Mouse (Mus musculus) adrenal gland (tissue): Measurements from ENCODE around the gene Gm20696.

Experiments
- intact Hi-C: fragments of 180-260 bp; cut with DNase I; formaldehyde crosslinking; loops from one replicate; pipeline ENCODE4 v1.15.1; 2025

Gm20696 gene

GRCm38 (mm10) chr6:99402941-99403340 is 263.7 kb downstream of the Gm20696 start:
- intact Hi-C loops: no loop called here

DNA sequence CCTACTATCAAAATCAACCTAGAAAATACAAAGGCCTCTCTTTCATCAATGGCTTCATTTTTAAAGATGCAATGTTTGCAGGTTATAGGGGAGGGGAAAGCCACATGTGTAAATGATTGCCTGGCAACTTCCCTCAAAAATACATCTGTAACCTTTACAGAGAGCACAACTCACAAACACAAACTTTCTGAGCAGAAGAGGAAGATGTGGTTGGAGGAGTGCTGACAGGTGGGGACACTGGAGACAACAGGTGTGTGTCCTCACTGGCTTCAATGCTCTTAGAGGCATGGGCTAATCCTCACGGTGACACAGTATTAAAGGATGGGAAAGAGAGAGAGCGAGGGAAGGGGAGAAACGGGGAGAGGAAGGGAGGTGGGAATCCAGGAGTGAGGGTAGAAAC is 264.2 kb downstream of the Gm20696 start:
- intact Hi-C loops: no loop called here

GRCm38 (mm10) chr6:99401801-99402200 is 264.8 kb downstream of the Gm20696 start:
- intact Hi-C loops: no loop called here

- intact Hi-C loops: no loop called here
Observed at GRCm38 (mm10) chr6:99401211-99401610, 265.4 kb downstream of the Gm20696 start.

GRCm38 (mm10) chr6:99395745-99396144 is 270.9 kb downstream of the Gm20696 start:
- intact Hi-C loops: no loop called here

GRCm38 (mm10) chr6:99394801-99395200 is 271.8 kb downstream of the Gm20696 start:
- intact Hi-C loops: no loop called here

DNA sequence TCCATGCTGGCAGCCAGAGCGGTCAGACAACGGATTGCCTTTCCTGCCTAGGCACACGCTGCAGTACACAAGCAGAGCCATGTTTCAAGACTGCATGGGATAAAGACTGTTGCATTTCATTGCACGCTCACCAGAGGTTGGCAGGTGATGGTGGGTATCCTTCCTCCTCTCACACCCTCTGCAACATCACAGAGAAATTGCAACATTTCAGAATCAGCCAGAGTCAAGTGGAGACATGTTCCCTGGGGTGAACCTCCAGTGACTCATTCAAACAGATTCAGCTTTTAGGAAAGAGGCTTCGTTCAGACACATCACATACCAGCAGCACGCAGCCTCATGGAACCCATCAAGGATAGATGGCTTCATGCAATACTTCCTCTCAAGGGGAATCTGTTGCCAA is 274.1 kb downstream of the Gm20696 start:
- intact Hi-C loops: no loop called here

DNA sequence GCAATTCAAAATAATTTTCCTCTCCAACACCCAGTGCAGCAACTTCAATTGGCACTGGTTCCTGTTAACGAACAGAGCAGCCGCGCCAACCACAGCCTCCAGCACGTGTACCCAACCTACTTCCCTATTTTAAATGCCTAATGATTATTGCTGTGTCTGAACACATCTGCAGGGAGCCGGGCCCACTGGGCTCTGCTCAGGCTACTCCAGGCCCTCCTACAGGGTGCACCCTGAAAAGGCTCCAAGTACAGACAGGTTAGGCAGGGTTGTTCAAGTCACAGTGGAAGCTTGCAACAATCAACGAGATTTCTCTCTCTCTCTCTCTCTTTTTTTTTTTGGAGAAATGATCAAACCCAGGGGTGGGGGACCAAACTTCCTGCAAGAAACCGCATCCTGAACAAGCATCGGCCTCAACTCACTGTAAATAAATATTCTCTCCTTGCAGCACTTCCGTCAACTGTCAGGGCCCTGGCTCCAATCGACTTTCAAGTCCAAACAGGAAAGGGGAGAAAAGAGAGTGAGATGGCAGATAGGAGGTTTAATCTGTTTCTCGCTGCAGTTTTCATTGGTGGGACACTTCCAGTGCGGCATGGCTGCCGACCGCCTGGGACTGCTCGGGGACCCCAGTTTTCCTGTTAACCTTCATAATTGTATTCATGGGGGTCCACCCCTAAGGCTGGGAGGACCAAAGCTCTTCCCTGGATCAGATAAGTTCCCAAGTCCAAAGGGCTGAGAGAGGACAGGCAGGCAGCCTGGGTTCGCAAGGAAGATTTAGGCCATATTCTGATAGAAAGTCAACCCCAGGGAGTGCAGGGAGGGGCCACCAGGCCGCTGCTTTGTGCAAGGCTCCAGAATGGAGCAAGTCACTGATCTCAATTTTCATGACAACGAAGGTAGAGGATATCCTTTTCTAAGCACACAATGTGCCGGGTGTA is 277.6 kb downstream of the Gm20696 start:
- intact Hi-C loops: no loop called here

GRCm38 (mm10) chr6:99388023-99388422 is 278.6 kb downstream of the Gm20696 start:
- intact Hi-C loops: no loop called here

GRCm38 (mm10) chr6:99385059-99385604 is 281.5 kb downstream of the Gm20696 start:
- intact Hi-C loops: no loop called here

- intact Hi-C loops: no loop called here
Observed at GRCm38 (mm10) chr6:99383846-99384472, 282.6 kb downstream of the Gm20696 start.

GRCm38 (mm10) chr6:99380146-99380545 is 286.5 kb downstream of the Gm20696 start:
- intact Hi-C loops: no loop called here

GRCm38 (mm10) chr6:99378997-99379710 is 287.4 kb downstream of the Gm20696 start:
- intact Hi-C loops: no loop called here

- intact Hi-C loops: no loop called here
Observed at GRCm38 (mm10) chr6:99377716-99378115, 288.9 kb downstream of the Gm20696 start.

- intact Hi-C loops: no loop called here
Observed at GRCm38 (mm10) chr6:99377131-99377530, 289.5 kb downstream of the Gm20696 start.

- intact Hi-C loops: no loop called here
Observed at GRCm38 (mm10) chr6:99376721-99377120, 289.9 kb downstream of the Gm20696 start.

DNA sequence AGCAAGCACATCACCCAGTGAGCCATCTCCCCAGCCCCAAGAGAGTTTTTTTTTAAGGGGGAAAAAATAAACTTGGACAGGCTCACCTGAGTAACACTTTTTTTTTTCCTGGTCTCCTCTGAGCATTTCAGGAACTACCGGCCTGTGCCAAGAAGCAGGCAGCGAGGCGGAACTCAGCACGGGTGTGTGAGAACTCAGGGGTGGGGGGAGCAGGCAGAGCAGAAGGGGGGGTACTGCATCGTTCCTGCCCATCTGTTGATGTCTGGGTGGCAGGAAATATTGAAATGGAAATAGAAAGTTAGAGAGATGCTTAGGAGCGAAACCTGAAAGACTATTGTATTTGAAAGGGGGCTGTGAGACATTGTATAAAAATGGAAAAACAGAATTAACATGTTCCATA is 290.7 kb downstream of the Gm20696 start:
- intact Hi-C loops: no loop called here

DNA sequence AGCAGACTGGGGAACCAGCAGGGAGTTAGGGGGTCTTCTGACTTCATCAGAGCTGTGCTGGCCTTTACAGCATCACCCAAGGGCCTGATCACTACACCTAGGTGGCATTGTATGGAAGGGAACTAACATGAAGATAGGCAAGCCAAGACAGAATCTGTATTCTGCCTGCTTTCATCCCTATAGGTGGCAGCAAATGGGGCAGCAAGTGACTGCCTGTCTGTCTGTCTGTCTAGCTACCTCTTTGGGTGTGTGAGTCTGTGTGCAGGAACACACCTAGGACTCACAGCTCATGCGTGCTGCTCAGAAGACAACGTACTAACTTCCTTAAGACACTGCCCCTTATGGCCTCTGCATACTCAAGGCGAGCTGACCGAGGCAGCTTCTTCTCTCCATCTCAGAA is 291.2 kb downstream of the Gm20696 start:
- intact Hi-C loops: no loop called here

- intact Hi-C loops: no loop called here
Observed at GRCm38 (mm10) chr6:99374448-99375271, 291.9 kb downstream of the Gm20696 start.

- intact Hi-C loops: no loop called here
Observed at GRCm38 (mm10) chr6:99372427-99372826, 294.2 kb downstream of the Gm20696 start.

GRCm38 (mm10) chr6:99372016-99372415 is 294.6 kb downstream of the Gm20696 start:
- intact Hi-C loops: no loop called here
